ENCODE assay signal across 17 mouse cellular contexts in the genomic region with DNA sequence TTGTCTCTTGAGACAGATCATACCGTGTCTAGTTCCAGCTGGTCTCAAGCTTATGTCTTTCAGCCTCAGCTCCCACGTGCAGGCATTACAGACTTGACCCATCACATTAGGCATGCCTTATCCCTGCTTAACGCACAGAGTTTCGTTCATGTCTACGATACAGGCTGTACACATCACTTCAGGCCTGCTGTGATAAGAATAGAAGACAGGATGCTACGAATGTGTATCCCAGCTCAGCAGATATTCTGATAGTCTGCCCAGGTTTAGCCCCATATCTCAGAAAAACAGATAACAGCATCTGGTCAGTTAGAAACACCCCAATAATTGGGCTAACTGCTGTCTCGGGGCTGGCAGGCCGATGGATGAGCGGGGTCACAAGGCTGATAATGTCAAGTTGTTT. TPM values are rescaled to one million over a fixed set of nuclear protein-coding genes. Genes with fewer than 3 reads are reported as not detected.
DNase-seq lines count a peak whose midpoint lies in the region; ATAC-seq and TF ChIP-seq lines count a peak whose summit lies in the region.
"Had no signal": no experiment of that assay in that cellular context is flagged by ENCODE, and none has a peak within 500 bp of the region (broad histone marks: within the 10 kb centered on the region; RNA-seq: fewer than 3 reads in every experiment).

No protein-coding gene starts in this region.

- H3K4me3 ChIP-seq in G1E (ENCODE audit: low read depth, low read length) (no peak overlapping the region), MEL (ENCODE audit: control insufficient read depth in 1 of 2, insufficient read depth in 1 of 2, low read depth in 2 of 2, low read length in 2 of 2) (no peak overlapping the region)
- no peak overlapping the region for H3K4me3 ChIP-seq in liver, embryonic 14.5 days (ENCODE audit: insufficient read depth in 1 of 2, low read depth in 2 of 2, low read length in 2 of 2)
- H3K4me3 ChIP-seq: embryonic facial prominence, embryonic 13.5 days; forebrain, embryonic 12.5 days; heart, embryonic 12.5 days; hindbrain, embryonic 10.5 days had no signal

- ATAC-seq in G1E (ENCODE audit: extremely low read depth, insufficient number of reproducible peaks, low FRiP score, poor library complexity, severe bottlenecking) = peak; percentile 92
- peak; percentile 68; the same call in 1 of the 2 replicates for ATAC-seq in liver, embryonic 14.5 days (ENCODE audit: insufficient read depth)
- ATAC-seq in megakaryocyte progenitor cell, adult 5-6 weeks (replicated peaks; ENCODE audit: poor library complexity) = peak; percentile 58
- ATAC-seq: forebrain, embryonic 16.5 days had no signal

- H3K79me2 ChIP-seq in MEL (ENCODE audit: control insufficient read depth, insufficient read depth, low read length, poor library complexity) = no peaks in the 10 kb centered on the region

- H3K27me3 ChIP-seq in G1E (ENCODE audit: insufficient read depth, low read length) (no peaks in the 10 kb centered on the region), MEL (ENCODE audit: control insufficient read depth in 1 of 2, insufficient read depth in 2 of 2, low read length in 2 of 2) (no peaks in the 10 kb centered on the region; a peak in 1 of 4 replicates)
- no peaks in the 10 kb centered on the region for H3K27me3 ChIP-seq in liver, embryonic 14.5 days (ENCODE audit: control insufficient read depth, insufficient read depth, low read length)
- H3K27me3 ChIP-seq: embryonic facial prominence, embryonic 13.5 days; forebrain, embryonic 12.5 days; heart, embryonic 12.5 days had no signal

- H3K9me3 ChIP-seq in G1E (replicated peaks) (no peaks in the 10 kb centered on the region), MEL (replicated peaks; ENCODE audit: insufficient read depth, low read length) (no peaks in the 10 kb centered on the region)
- H3K9me3 ChIP-seq in liver, embryonic 14.5 days (ENCODE audit: control insufficient read depth, low read length) = no peaks in the 10 kb centered on the region
- H3K9me3 ChIP-seq: embryonic facial prominence, embryonic 13.5 days; forebrain, embryonic 12.5 days; heart, embryonic 12.5 days; hindbrain, embryonic 10.5 days had no signal

- H3K4me1 ChIP-seq in G1E (ENCODE audit: insufficient read depth, low read depth, low read length) (peaks cover 57% of the 10 kb centered on the region), MEL (ENCODE audit: control insufficient read depth in 1 of 2, insufficient read depth in 2 of 2, low read length in 2 of 2) (peaks cover 2 to 24% of the 10 kb centered on the region in 2 experiments; a peak in 3 of 4 replicates)
- peaks cover 0 to 14% of the 10 kb centered on the region in 2 experiments for H3K4me1 ChIP-seq in liver, embryonic 14.5 days (replicated peaks; ENCODE audit: control insufficient read depth in 2 of 2, insufficient read depth in 2 of 2, low read length in 1 of 2)

- TF ChIP-seq CTCF in G1E (IDR thresholded peaks at IDR 0.05; ENCODE audit: low read depth, low read length) (no peak), MEL (IDR thresholded peaks at IDR 0.05 in 2 of 3, conservative IDR thresholded peaks at IDR 0.05 in 1 of 3; ENCODE audit: control insufficient read depth in 1 of 3, insufficient read depth in 1 of 3, low read depth in 2 of 3, low read length in 3 of 3, poor library complexity in 1 of 3, severe bottlenecking in 1 of 3) (no peak)
- TF ChIP-seq CTCF in liver, embryonic 14.5 days (IDR thresholded peaks at IDR 0.05; ENCODE audit: low read depth) = no peak

- H3K4me2 ChIP-seq in liver, embryonic 14.5 days (ENCODE audit: low read depth) = no peak overlapping the region
- H3K4me2 ChIP-seq: embryonic facial prominence, embryonic 13.5 days; forebrain, embryonic 12.5 days; heart, embryonic 12.5 days; hindbrain, embryonic 14.5 days had no signal

- WGBS in liver, embryonic 14.5 days (ENCODE audit: insufficient replicate concordance) = 12% methylated on average over 9 of the region's 9 CpGs

- peak; percentile 28 for DNase-seq in G1E (ENCODE audit: low spot score)
- no peak for DNase-seq in MEL (ENCODE audit: low read depth, low spot score)
- DNase-seq in liver, embryonic 14.5 days (ENCODE audit: low read depth in 3 of 3, low spot score in 3 of 3) = no peak
- DNase-seq in layer of hippocampus, postnatal 14 days (ENCODE audit: low spot score in 2 of 2) = no peak
- DNase-seq in frontal cortex, postnatal 10 days (ENCODE audit: low spot score in 2 of 2) = no peak
- DNase-seq in kidney, postnatal 25 days = no peak
- DNase-seq: cerebellum, adult 11-12 months; cerebellum, adult 9-10 months; cerebellum, postnatal 25 days; gastrocnemius, postnatal 14 days had no signal

- no peak for TF ChIP-seq POLR2A in MEL (IDR thresholded peaks at IDR 0.05; ENCODE audit: control insufficient read depth in 1 of 2, insufficient read depth in 1 of 2, low read depth in 1 of 2, low read length in 2 of 2, poor library complexity in 1 of 2)

- H3K36me3 ChIP-seq in G1E (replicated peaks) (no peaks in the 10 kb centered on the region), MEL (ENCODE audit: control insufficient read depth in 1 of 2, insufficient read depth in 2 of 2, low read length in 2 of 2) (peaks cover 0 to 10% of the 10 kb centered on the region in 2 experiments; a peak in 2 of 4 replicates)
- H3K36me3 ChIP-seq in liver, embryonic 14.5 days (replicated peaks; ENCODE audit: control insufficient read depth, insufficient read depth, low read depth) = no peaks in the 10 kb centered on the region
- H3K36me3 ChIP-seq: embryonic facial prominence, embryonic 13.5 days; forebrain, embryonic 12.5 days; heart, embryonic 12.5 days; hindbrain, embryonic 10.5 days had no signal

- no peak overlapping the region for H3K9ac ChIP-seq in MEL (ENCODE audit: control insufficient read depth, low read depth, low read length, poor library complexity, severe bottlenecking)
- no peak overlapping the region for H3K9ac ChIP-seq in liver, embryonic 14.5 days (replicated peaks)
- H3K9ac ChIP-seq: embryonic facial prominence, embryonic 13.5 days; forebrain, embryonic 12.5 days; heart, embryonic 12.5 days; hindbrain, embryonic 14.5 days had no signal

- TF ChIP-seq EP300 in MEL (IDR thresholded peaks at IDR 0.05; ENCODE audit: low read depth in 1 of 2, low read length in 2 of 2) = peak in 1 of 2 experiments; percentile 65; a peak in 2 of 4 replicates
- peak; percentile 59 for TF ChIP-seq EP300 in liver, embryonic 14.5 days (IDR thresholded peaks at IDR 0.05; ENCODE audit: low read depth)

- TF ChIP-seq RAD21 in MEL (IDR thresholded peaks at IDR 0.05; ENCODE audit: low read depth, low read length) = no peak

- H3K27ac ChIP-seq in MEL (ENCODE audit: control insufficient read depth, low read depth, low read length) = no peak overlapping the region
- no peak overlapping the region for H3K27ac ChIP-seq in liver, embryonic 14.5 days
- H3K27ac ChIP-seq: embryonic facial prominence, embryonic 13.5 days; forebrain, embryonic 12.5 days; hindbrain, embryonic 10.5 days; hindbrain, embryonic 14.5 days had no signal

TF ChIP-seq in MEL, 35 proteins besides CTCF, POLR2A, EP300 and RAD21:
- TF ChIP-seq E2F4 (IDR thresholded peaks at IDR 0.05; ENCODE audit: borderline replicate concordance, low read depth, low read length) (no peak), GATA1 (IDR thresholded peaks at IDR 0.05; ENCODE audit: low read depth, low read length) (peak; percentile 43; the same call in 1 of the 2 replicates), POLR2AphosphoS5 (IDR thresholded peaks at IDR 0.05; ENCODE audit: borderline replicate concordance, low read depth, low read length) (no peak), TCF12 (IDR thresholded peaks at IDR 0.05; ENCODE audit: low read depth, low read length) (peak; percentile 42; the same call in 1 of the 2 replicates), UBTF (IDR thresholded peaks at IDR 0.05; ENCODE audit: borderline replicate concordance, insufficient read depth, low read depth, low read length) (no peak), TBP (IDR thresholded peaks at IDR 0.05; ENCODE audit: low read depth, low read length) (no peak), ETS1 (IDR thresholded peaks at IDR 0.05; ENCODE audit: low read depth, low read length) (no peak), ZMIZ1 (IDR thresholded peaks at IDR 0.05; ENCODE audit: low read depth, low read length) (no peak), MAFK (IDR thresholded peaks at IDR 0.05; ENCODE audit: borderline replicate concordance, low read depth, low read length) (no peak), ZC3H11A (IDR thresholded peaks at IDR 0.05; ENCODE audit: low read depth, low read length) (no peak), USF2 (IDR thresholded peaks at IDR 0.05; ENCODE audit: borderline replicate concordance in 1 of 2, insufficient read depth in 1 of 2, low read depth in 1 of 2, low read length in 2 of 2) (no peak), NELFE (IDR thresholded peaks at IDR 0.05; ENCODE audit: low read depth, low read length) (no peak)

RNA-seq across cellular contexts. Expression of gene Itpkb, which starts 23.4 kb away (rescaled TPM):
- total RNA-seq in G1E (2014; fragmentation: Nextera tagmentation) = 17.2 and 17.8 TPM in 2 replicates
- total RNA-seq in G1E (2017) = 12.8 and 14.6 TPM in 2 replicates
- polyA plus RNA-seq in G1E (2012) = 13.5 and 16.9 TPM in 2 replicates
- total RNA-seq in MEL (2012; rRNA removed) = 3.4 and 3.7 TPM in 2 replicates
- 1 to 10 TPM in 1 of 2 experiments, not detected in 1; 9.2 TPM for polyA plus RNA-seq in MEL (2012; ENCODE audit: insufficient read depth in 1 of 2, insufficient read length in 2 of 2, low read depth in 1 of 2, low replicate concordance in 2 of 2, missing spikeins in 1 of 2)
- 1.1 and 1.3 TPM in 2 replicates for polyA plus RNA-seq in liver, embryonic 14.5 days (2012; rRNA removed)
- polyA plus RNA-seq in liver, embryonic 14.5 days (2014; fragmentation: Nextera tagmentation; extraction: Ambion mirVana) = 0.52 and 0.88 TPM in 2 replicates
- total RNA-seq in megakaryocyte progenitor cell, adult 5-6 weeks (2015) = 10.8 and 12.3 TPM in 2 replicates
- total RNA-seq in megakaryocyte progenitor cell, adult 5-6 weeks (2017) = 9.6 and 11.7 TPM in 2 replicates
- 10 to 100 TPM; 18.4 to 22.3 TPM for total RNA-seq in layer of hippocampus, postnatal 14 days (2021)

RNA-seq across cellular contexts. Expression of gene Psen2, which starts 43.7 kb away (rescaled TPM):
- total RNA-seq in G1E (2014; fragmentation: Nextera tagmentation) (19.4 and 24.1 TPM in 2 replicates), G1E (2017) (126 and 146 TPM in 2 replicates), MEL (2012; rRNA removed) (37.0 and 39.2 TPM in 2 replicates)
- polyA plus RNA-seq in G1E (2012) (15.8 and 20.2 TPM in 2 replicates), MEL (2012; ENCODE audit: insufficient read depth in 1 of 2, insufficient read length in 2 of 2, low read depth in 1 of 2, low replicate concordance in 2 of 2, missing spikeins in 1 of 2) (10 to 100 TPM in 1 of 2 experiments, not detected in 1; 35.0 TPM)
- polyA plus RNA-seq in liver, embryonic 14.5 days (2012; rRNA removed) = 15.9 and 18.2 TPM in 2 replicates
- polyA plus RNA-seq in liver, embryonic 14.5 days (2014; fragmentation: Nextera tagmentation; extraction: Ambion mirVana) = 19.9 and 21.7 TPM in 2 replicates
- 18.9 and 19.5 TPM in 2 replicates for total RNA-seq in megakaryocyte progenitor cell, adult 5-6 weeks (2015)
- total RNA-seq in megakaryocyte progenitor cell, adult 5-6 weeks (2017) = 24.9 and 27.2 TPM in 2 replicates
- 10 to 100 TPM; 21.7 to 25.0 TPM for total RNA-seq in layer of hippocampus, postnatal 14 days (2021)
